Mouse (Mus musculus): Measurements from ENCODE around the gene Acta2.

DNA sequence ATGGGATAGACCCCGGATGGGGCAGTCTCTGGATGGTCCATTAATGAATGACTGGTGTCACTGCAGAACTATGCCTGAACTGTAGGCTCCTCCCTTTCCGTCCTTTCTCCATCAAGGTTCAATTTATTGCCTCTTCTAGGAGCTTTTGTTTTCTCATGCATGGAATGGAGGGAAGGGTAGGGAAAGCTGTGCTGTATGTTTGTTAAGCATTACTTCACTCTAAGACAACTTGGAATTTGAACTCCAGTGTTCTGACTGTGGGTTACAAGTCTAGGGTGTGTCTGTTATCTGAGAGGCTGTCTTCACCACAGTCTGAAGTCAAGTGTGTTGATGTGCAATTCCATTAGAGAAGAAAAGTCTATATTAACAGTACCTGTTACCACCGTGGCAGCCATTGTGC, 46.4 kb downstream of the Acta2 start:
- TF ChIP-seq POLR2A (IDR thresholded peaks at IDR 0.05; ENCODE audit: insufficient read length, low read depth) (no peak), POLR2AphosphoS2 (IDR thresholded peaks at IDR 0.05; ENCODE audit: insufficient read length, low read depth) (no peak), CEBPB (IDR thresholded peaks at IDR 0.05; ENCODE audit: insufficient read depth, poor library complexity, severe bottlenecking) (no peak), MYOG (IDR thresholded peaks at IDR 0.05; ENCODE audit: control insufficient read depth in 1 of 3, insufficient read depth in 1 of 3, insufficient read length in 2 of 3, low read depth in 2 of 3) (no peak), TCF12 (IDR thresholded peaks at IDR 0.05; ENCODE audit: insufficient read depth, poor library complexity, severe bottlenecking) (no peak), USF1 (IDR thresholded peaks at IDR 0.05; ENCODE audit: low read depth) (no peak), TCF3 (IDR thresholded peaks at IDR 0.05; ENCODE audit: insufficient read length, low read depth) (no peak), MYOD1 (IDR thresholded peaks at IDR 0.05; ENCODE audit: control insufficient read depth in 1 of 3, insufficient read length in 2 of 3, low read depth in 2 of 3) (no peak), MAX (IDR thresholded peaks at IDR 0.05; ENCODE audit: low read depth) (no peak), E2F4 (IDR thresholded peaks at IDR 0.05; ENCODE audit: insufficient read depth) (no peak), SRF (IDR thresholded peaks at IDR 0.05; ENCODE audit: control insufficient read depth, insufficient read length, low read depth) (no peak), REST (IDR thresholded peaks at IDR 0.05; ENCODE audit: insufficient read depth, insufficient read length) (no peak)

All from myocyte (in vitro differentiated cells).